Mouse (Mus musculus): Measurements from ENCODE around the gene Tmem215. TPM values are rescaled to one million over a fixed set of nuclear protein-coding genes. Genes with fewer than 3 reads are reported as not detected.

Tmem215 gene
- 0.04 TPM for polyA plus RNA-seq (2017; shearing (Covaris generic))

DNA sequence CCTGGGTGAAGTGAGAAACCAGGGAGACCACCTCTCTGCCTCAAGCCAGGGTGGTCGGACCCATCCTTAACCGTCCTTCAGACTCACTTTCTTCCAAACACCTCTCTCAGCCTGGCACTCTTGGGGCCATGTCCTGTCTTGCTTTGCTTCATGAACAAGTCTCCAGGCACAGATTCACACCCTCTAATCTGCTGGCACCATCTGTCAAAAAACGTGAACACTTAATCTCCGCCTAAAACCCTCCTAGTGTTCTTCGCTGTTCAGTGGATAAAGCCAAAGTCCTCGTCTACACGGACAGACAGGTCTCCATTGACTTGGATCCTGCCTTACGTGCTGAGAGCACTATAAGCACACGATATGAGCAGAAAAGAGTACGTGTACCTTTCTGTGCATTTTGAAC is at the start of gene Tmem215:
Gene Tmem215 (plus strand): TSS at position 301 of the 400 bp plus-strand sequence.

Other genes with a start within 250 kb of the Tmem215 start
- 88.3 TPM for gene Ddx58, start 232.4 kb upstream of the Tmem215 start, polyA plus RNA-seq (2017; shearing (Covaris generic))
- 58.9 TPM for gene Smim27, start 202.6 kb upstream of the Tmem215 start, polyA plus RNA-seq (2017; shearing (Covaris generic))
- 46.6 TPM for gene Topors, start 202.3 kb upstream of the Tmem215 start, polyA plus RNA-seq (2017; shearing (Covaris generic))
- gene Ndufb6, start 192.8 kb upstream of the Tmem215 start, polyA plus RNA-seq (2017; shearing (Covaris generic)) = 121 TPM
- 31.1 TPM for gene Aptx, start 231.0 kb downstream of the Tmem215 start, polyA plus RNA-seq (2017; shearing (Covaris generic))
- gene Dnaja1, start 250.0 kb downstream of the Tmem215 start, polyA plus RNA-seq (2017; shearing (Covaris generic)) = 252 TPM

Measured in CD4-positive, CD25-positive, alpha-beta regulatory T cell (primary cell).